Mouse (Mus musculus) macrophage (primary cell): ENCODE data around the gene Lamtor3. TPM values are rescaled to one million over a fixed set of nuclear protein-coding genes. Genes with fewer than 3 reads are reported as not detected.

Source experiments
- polyA plus RNA-seq: library from polyadenylated mRNA; stranded (reverse); fragments of 250-400 nt; gene quantifications from 3 replicates; pipeline ENCODE4 v1.2.4, GENCODE M21; 2018; ENCODE audit warnings: inconsistent platforms

Gene Lamtor3
- polyA plus RNA-seq, 1 experiment from 2014 or later = 168 TPM

Other genes starting within 250 kb of the Lamtor3 start
- gene Gm21962, start 247.0 kb upstream of the Lamtor3 start, polyA plus RNA-seq = not detected in 3 replicates
- gene H2afz, start 54.0 kb upstream of the Lamtor3 start, polyA plus RNA-seq = 124 to 262 TPM (median 236 TPM) in 3 replicates
- gene Dnajb14, start 50.8 kb upstream of the Lamtor3 start, polyA plus RNA-seq = 20.4 to 33.0 TPM (median 25.9 TPM) in 3 replicates
- gene Dapp1, start 63.0 kb downstream of the Lamtor3 start, polyA plus RNA-seq = 10.8 to 14.3 TPM (median 10.8 TPM) in 3 replicates
- gene 1110002E22Rik, start 146.5 kb downstream of the Lamtor3 start, polyA plus RNA-seq = not detected in 3 replicates
- not detected in 3 replicates for gene Gm5105, start 148.9 kb downstream of the Lamtor3 start, polyA plus RNA-seq
- 2.2 to 3.3 TPM (median 3.1 TPM) in 3 replicates for gene Trmt10a, start 224.9 kb downstream of the Lamtor3 start, polyA plus RNA-seq
- 0.61 to 1.0 TPM (median 0.72 TPM) in 3 replicates for gene Mttp, start 226.5 kb downstream of the Lamtor3 start, polyA plus RNA-seq